Mouse (Mus musculus): ENCODE measurements around the gene Plk3.
"Not testable (repeated sequence)": the region's sequence is repeated elsewhere in the genome, so short reads cannot be mapped to it uniquely, and the experiment has no call there.

Gene Plk3

DNA sequence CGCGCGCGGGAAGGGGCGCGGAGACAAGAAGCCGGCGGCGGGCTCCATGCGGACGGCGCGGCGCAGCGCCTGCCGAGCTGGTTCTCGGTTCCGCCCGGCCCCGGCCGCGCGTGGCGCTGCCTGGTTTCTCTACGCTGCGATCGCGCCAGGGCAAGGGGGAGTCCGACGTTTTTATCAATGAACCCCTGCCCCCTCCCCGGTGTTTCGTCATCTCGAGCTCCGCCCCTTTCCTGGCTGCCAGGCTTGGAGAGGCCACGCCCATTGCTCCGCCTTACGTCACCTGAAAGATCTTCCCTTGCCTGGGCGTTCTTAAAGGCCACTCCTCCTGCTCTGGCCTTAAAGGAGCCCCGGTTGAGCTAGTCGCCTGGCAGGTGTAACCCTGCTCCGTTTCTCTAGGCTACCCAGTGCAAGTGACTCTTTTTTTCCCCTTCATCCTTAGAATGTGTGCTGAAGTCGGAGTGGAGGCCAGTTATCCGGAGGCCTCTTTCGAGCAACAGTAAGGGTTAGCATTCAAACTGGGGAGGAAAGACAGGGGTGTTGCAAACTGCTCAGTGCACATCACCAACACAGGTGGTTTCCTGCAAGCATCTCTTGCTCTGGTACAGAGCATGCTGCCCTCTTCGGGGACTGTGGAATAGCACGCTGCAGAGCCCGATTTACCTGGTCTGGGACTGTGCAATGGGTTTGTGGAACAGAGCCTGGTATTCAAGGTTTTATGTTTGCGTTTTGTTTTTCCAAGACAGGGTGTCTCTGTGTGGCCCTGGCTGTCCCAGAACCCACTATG is at the start of gene Plk3:
Gene Plk3, minus strand, starts transcription at position 147 of the 784 bp plus-strand sequence.
- DNase-seq (ENCODE audit: low spot score in 2 of 2): peak; percentile 93 to 97

DNA sequence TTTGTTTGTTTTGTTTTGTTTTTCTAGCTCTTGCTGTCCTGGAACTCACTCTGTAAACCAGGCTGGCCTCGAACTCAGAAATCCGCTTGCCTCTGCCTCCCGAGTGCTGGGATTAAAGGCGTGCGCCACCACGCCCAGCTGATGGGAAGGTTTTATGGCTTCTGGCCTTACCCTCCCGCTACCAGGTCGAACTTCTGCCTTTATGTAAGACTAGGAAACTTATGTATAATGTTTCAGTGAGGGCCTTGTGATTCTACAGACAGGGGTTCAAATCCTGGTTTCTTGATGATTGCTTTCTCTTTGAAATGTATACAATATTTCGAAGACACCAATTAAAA is 49.0 kb upstream of the Plk3 start:
- not testable (repeated sequence) for DNase-seq (ENCODE audit: low spot score in 2 of 2)

DNA sequence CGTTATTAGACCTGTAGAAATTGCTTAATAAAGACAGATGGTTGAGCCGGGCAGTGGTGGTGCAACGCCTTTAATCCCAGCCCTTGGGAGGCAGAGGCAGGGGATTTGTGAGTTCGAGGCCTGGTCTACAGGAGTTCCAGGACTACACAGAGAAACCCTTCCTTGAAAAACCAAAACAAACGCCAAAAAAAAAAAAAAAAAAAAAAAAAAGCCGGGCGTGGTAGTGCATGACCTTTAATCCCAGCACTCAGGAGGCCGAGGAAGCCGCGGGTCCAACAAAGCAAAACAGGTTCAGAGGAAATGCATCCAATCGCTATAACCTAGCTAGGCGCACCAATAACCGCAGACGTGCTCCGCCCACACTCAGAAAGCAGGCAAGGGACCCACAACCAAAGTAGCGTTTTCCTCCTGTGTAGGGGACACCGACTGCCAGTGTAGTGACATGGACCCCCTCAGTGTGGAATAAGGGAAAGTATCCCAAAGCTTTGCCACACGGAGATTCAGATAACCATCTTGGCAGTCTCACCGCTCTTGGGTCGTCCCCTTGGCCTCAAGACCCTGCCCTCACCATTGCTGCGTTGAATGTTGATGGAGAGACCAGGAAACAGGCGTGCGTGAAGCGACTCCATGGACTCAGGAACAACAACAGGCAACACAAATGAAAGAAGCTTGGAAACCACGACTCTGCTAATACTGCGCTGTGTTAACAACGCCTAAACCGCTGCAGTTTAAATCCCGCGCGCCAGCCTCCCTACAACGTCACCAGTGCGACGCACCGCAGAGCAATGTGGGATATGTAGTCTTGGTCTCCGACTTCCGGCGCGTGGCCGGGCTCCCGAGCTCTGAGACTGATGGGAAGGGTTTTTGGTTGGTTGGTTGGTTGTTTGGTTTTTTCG is 48.3 kb upstream of the Plk3 start, which contains the start of gene Kif2c:
Gene Kif2c, minus strand, starts transcription at position 777 of the 896 bp plus-strand sequence.
- peak; percentile 87 to 91 for DNase-seq (ENCODE audit: low spot score in 2 of 2)

DNA sequence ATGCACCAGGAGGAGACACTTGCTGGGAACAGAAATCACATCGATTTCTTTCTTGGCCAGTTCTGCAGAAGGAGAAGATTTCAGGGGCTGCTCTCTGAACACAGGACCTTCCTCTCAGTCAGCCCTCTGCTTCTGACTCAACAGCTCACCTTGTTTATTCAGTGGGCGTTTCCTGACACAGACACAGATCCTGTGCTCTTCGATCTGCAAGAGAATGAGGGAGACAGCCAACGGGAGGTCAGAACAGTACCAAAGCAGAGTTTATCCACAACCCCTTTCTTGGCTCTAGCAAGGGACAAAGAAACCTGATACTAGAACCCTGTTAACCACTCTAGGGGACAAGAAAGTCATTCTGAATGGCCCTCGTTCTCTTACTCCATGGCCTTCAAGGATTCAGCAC is 36.2 kb upstream of the Plk3 start:
- no peak for DNase-seq (ENCODE audit: low spot score in 2 of 2)

- no peak for DNase-seq (ENCODE audit: low spot score in 2 of 2)
Observed at GRCm38 (mm10) chr4:117161183-117161582, 27.4 kb upstream of the Plk3 start.

GRCm38 (mm10) chr4:117159666-117160065 is 25.9 kb upstream of the Plk3 start:
- DNase-seq (ENCODE audit: low spot score in 2 of 2): no peak

- DNase-seq (ENCODE audit: low spot score in 2 of 2): no peak
Observed at GRCm38 (mm10) chr4:117156372-117156771, 22.6 kb upstream of the Plk3 start.

GRCm38 (mm10) chr4:117155792-117156355 is 22.1 kb upstream of the Plk3 start, which contains the start of gene Rps8:
Rps8 (minus strand) TSS chr4:117156243.
- DNase-seq (ENCODE audit: low spot score in 2 of 2): peak; percentile 80 to 84

GRCm38 (mm10) chr4:117155020-117155791 is 21.4 kb upstream of the Plk3 start:
- peak in 1 of 2 experiments; percentile 34 for DNase-seq (ENCODE audit: low spot score in 2 of 2)

DNA sequence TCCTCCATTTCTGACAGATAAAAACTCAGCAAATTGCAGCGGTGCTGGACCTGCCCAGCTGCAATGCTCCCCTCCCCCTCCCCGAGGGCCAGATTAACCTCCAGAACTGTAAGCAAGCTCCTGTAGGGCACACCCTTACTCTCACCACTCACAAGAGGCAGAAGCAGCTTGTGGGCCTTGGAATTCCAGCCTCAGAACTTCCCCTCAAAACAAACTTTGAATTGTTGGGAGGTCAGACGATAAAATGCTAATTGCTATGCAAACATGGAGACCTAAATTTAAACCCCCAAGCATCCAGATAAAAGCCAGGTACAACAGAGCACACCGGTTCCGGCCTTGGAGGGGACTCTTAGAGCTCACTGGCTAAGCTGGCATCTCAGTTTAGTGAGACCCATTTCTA is 19.0 kb upstream of the Plk3 start:
- no peak for DNase-seq (ENCODE audit: low spot score in 2 of 2)

DNA sequence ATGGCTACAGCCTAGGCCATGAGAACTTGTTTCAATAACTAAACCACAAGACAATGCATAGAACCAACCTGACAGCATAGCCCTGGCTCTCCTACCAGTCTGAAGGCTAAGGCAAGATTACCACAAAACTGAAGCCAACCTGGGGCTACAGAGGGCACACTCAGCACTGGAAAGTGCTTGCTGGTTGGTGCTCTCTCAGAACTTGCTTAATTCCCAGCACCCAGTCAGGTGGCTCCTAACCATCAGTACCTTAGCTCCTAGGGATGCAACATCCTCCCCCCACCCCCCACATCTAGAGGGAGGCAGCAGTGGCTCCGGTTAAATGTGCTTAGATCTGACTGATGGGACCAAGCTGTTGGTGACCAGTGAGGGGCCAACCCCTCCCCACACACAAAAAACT is 17.7 kb upstream of the Plk3 start:
- DNase-seq (ENCODE audit: low spot score in 2 of 2): no peak

GRCm38 (mm10) chr4:117150212-117150733 is 16.5 kb upstream of the Plk3 start:
- DNase-seq (ENCODE audit: low spot score in 2 of 2): no peak

DNA sequence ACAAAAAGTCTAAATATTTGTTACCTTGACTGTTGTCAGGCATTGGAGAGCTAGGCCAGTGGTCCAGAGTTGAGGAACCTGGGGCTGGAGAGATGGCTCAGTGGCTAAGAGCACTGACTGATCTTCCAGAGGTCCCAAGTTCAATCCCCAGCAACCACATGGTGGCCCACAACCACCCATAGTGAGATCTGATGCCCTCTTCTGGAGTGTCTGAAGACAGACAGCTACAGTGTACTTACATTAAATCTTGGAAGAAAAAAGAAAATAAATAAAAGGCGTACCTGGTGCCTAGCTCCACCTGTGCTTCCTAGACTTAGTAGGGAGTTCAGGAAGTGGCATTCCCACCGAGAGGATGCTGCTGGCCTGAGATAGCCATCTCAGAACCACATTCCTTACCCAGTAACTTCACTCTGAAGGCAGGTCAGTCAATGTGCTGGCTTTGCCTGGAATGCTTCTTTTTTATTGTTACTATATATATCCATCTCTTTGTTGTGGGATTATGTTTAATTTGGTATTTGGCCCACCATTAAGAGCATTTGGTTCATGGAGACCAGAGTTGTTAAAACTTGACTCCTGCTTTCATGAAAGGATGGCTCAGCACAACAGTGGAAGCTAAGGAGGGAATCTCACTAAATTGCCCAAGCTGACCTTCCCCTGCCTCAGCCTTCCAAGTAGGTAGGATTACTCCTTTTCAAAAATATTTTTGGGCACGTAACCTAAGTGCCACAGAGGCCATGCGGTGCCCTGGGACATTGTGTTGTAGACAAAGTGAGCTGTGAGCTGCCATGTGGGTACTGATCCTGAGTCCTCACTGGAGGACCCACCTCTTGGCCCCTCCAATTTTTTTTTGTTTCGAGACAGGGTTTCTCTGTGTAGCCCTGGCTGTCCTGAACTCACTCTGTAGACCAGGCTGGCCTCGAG is 15.8 kb upstream of the Plk3 start:
- no peak for DNase-seq (ENCODE audit: low spot score in 2 of 2)

- no peak for DNase-seq (ENCODE audit: low spot score in 2 of 2)
Observed at GRCm38 (mm10) chr4:117148815-117149214, 15.1 kb upstream of the Plk3 start.

GRCm38 (mm10) chr4:117148047-117148713 is 14.4 kb upstream of the Plk3 start:
- DNase-seq (ENCODE audit: low spot score in 2 of 2): no peak

GRCm38 (mm10) chr4:117146176-117146575 is 12.4 kb upstream of the Plk3 start:
- peak; percentile 58 to 71 for DNase-seq (ENCODE audit: low spot score in 2 of 2)

DNA sequence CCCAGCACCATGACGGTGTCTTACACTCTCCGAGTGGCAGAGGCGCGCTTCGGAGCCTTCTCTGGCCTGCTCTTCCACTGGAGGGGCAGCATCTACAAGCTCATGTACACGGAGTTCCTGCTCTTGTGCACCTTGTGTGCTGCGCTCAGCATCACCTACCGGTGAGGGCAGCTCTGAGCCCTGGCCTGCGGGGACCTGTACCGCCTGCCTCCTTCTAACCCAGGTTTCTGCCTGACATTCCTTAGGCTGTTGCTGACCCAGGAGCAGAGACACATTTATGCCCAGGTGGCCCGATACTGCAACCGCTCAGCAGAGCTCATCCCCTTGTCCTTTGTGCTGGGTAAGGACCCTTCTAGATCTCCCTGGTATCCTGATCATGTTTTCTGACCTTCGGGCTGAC is 11.5 kb upstream of the Plk3 start:
- no peak for DNase-seq (ENCODE audit: low spot score in 2 of 2)

- no peak for DNase-seq (ENCODE audit: low spot score in 2 of 2)
Observed at GRCm38 (mm10) chr4:117143023-117143422, 9.3 kb upstream of the Plk3 start.

- no peak for DNase-seq (ENCODE audit: low spot score in 2 of 2)
Observed at GRCm38 (mm10) chr4:117140613-117141012, 6.8 kb upstream of the Plk3 start.

GRCm38 (mm10) chr4:117139217-117139612 is 5.5 kb upstream of the Plk3 start:
- no peak for DNase-seq (ENCODE audit: low spot score in 2 of 2)

All from frontal cortex, postnatal 10 days (tissue).